Mouse (Mus musculus): ENCODE data around the gene Shkbp1.

Shkbp1 gene

DNA sequence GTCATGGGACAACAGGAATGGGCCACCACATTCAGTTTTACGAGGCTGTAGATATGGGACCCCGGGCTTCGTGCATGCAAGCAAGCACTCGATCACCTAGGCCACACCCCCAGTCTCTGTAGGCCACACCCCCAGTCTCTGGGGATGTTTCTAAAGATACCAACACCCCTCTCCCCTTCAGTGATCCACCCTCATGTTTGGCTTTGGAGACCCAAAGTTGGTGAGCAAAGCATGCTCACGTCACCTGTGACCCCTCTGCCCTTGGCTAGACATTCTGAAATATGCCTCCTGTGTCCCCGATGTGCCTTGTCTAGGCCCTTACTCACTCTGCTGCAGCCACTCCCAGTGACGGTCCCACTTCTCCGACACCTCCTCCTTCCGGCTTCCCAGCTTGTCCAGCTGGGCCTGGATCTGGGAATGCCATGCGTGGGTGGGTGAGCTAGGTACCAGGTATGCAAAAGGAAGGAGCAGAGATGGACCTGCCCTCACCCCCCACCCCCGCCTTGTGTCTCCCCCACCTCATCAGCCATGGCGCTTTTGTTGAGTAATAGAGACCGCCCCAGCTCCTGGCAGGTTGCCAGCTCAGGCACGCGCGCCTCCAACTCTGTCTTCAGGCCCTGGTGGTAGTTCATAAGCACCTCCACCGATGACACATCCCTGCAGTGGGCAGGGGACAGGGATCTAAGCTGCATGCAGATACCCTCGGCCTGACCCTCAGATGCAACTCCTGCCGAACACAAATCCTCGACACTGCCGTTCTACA is 10.4 kb upstream of the Shkbp1 start:
- no peak for DNase-seq (ENCODE audit: low spot score in 2 of 2)

DNA sequence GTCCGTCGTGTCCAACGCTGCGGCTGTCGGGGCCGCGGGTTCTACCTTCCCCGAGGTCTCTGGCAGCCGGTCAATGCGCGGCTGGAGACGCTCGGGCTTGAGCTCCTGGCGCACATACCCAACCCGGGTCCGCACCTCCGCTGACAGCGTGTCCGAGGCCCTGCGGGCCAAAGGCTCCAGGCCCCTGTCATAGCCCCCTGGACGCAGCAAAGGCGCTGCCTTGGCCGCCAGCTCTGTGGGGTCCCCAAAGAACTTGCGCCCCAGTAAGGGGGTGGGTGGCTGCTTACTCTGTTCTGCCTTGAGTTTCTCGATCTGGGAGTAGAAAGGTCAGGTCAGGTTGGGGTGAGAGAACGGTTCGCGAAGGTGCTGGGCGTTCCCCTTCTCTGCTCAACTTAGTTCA is 8.6 kb upstream of the Shkbp1 start:
- no peak for DNase-seq (ENCODE audit: low spot score in 2 of 2)

DNA sequence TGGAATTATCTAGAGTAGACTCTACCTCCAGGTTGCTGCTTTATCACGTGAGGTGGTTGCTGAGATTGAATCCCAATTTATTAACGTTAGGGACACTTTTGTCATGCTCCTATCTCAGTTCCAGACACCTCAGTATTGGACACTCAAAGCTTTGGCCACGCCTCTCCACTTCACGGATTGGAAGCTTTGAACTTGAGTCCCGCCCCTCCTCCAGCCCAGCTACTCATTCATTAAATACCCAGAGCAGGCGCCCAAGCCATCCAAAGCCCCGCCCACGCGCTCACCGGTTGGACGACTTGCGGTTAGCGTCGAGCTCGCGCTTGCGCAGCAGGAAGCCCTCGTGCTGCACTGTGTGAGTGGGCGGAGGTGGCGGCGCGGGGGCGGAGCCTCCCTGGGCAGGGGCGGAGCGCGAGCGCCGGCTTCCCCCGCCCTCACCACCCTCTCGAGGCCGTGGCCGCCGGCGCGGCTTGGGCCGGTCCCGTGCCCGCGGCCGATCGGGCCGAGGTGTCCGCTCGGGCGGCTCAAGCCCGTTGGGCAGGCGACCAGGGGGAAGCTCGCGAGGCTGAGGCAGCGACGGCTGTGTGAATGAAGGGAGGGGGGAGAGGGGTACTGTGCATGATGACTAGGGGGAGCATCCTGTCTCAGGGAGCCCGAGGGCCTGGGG is 5.6 kb upstream of the Shkbp1 start:
- DNase-seq (ENCODE audit: low spot score in 2 of 2): peak; percentile 98 to 99

DNA sequence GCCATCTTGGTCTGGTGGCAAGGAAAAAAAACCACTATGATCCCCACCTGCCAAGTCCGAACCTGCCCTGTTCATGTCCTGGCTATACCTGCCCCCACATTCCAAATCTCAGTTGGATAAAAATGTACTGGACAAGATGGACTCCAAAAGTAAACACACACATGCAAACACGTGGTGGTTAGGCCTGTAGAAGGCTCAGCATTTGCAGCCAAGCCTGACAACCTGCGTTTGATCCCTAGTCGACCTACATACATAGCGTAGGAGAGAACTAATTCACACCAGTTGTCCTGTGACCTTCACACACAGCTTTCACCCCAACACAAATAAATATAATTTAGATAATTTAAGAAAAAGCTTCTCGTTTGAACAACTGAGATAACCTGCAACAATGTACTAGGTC is 4.9 kb upstream of the Shkbp1 start:
- no peak for DNase-seq (ENCODE audit: low spot score in 2 of 2)

DNA sequence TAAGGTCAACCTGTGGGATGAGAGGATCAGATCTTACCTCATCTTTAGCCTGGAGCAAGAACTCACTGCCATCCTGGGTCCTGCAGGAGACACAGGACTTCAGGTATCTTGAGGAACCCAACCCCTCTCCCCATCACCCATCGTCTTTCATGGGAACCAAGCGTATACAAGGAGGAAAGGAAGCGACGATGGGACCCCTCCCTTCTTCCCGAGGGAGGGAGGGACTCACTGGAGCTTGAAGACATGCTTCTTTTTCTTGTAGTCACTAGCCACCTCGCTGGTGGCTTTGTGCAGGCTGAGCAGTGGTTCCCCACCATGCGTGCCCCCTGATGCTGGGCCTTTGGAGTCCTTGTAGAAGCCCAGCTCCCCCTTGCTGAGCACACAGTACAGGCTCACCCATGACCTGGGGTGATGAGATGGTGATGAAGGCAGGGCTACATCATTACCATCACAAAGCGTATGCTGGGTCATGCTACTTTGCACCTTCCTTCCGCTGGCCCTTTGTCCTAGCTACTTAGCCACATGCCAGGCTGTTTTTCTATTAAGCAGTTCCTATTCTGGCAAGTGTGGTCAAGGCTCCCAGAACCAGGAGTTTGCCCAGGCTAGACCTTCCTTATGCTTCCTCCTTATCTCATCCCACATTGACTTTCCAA is 4.0 kb upstream of the Shkbp1 start:
- no peak for DNase-seq (ENCODE audit: low spot score in 2 of 2)

DNA sequence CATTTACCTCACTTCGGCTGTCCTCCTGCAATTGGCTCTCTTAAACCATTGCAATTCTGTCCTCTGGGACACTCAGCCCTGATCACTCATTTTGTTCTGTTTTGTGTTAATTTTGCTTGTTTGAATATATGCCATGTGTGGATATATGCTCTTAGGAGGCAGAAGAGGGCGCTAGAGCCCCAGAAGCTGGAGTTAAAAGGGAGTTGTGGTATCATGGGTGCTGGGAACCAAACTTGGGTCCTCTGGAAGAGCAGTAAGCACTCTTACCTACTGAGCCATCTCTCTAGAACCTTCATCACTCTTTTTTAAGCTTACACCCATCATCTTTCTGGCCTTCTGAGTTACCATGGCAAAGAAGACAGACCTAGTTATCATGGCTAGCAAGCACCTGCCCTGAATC is 3.3 kb upstream of the Shkbp1 start:
- no peak for DNase-seq (ENCODE audit: low spot score in 2 of 2)

DNA sequence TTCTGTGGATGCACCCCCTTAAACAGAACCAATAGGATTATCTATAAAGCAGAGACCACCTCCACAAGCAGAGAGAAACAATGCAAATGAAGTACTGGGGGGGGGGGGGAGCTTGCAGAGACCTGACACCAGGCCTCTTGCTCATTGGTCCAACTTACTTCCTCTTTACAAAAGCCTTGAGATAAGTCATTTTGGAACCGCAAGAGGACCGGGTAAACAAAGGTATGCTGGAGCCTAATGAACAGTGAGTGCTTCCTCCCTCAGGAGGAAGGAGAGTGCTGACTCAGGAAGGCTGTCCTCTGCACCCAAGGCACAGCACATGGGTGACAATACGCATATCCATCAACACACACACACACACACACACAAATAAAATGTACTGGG is 1.8 kb upstream of the Shkbp1 start:
- no peak for DNase-seq (ENCODE audit: low spot score in 2 of 2)

DNA sequence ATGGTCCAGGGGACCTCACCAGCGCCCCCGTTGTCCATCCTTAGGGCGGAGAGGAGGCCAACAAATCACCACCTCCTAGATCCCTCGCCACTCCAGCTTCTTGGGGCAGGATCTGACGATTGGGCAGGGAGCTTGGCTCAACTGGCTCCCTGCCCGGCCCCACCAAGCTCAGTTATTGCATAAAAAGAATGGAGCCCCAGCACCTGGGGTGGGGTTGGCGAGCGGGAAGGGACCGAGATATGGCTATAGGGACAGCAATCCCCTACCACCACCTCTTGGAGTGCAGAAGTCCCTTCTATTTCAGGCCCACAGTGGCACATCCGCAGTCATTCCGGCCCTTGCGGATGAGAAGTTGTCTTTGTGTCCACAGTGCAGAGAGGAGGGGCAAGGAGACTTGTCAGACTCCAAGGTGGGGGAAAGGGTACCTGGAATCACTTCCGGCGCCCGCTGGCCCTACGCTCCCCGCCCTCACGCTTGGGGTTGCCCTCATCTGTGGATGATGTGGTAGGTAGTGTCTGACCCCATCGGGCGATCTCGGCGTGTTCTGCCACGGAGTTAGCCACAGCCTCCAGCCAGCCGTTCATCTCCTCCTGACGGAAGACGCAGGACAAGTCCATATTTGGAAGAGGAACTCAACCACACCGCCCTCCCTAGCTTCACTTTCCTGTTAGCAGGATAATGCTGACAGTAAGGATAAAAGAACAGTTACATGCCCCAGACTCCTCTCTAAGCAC is 1.2 kb upstream of the Shkbp1 start, which contains the start of gene Gm20479:
Gene Gm20479, minus strand, starts transcription at position 559 of the 734 bp plus-strand sequence.
- no peak for DNase-seq (ENCODE audit: low spot score in 2 of 2)

DNA sequence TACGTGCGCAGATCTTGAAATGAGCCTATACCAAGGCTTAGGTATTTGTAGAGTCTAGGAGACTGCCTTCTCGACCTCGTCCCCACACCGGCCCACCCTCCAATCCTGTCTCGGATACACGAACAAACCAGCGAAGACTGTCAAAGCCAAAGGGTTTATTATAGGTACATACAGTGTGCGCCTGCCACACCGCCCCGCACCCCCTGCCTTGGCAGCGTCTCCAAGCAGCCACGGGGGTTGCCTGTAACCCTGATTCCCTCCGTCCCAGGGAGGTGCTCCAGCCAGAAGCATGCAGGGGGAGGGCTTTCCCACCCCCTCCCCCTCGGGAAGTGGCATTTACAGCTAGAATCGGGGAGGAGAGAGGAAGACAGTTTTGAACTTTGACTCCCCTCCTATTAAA is 429 bp upstream of the Shkbp1 start:
- no peak for DNase-seq (ENCODE audit: low spot score in 2 of 2)

DNA sequence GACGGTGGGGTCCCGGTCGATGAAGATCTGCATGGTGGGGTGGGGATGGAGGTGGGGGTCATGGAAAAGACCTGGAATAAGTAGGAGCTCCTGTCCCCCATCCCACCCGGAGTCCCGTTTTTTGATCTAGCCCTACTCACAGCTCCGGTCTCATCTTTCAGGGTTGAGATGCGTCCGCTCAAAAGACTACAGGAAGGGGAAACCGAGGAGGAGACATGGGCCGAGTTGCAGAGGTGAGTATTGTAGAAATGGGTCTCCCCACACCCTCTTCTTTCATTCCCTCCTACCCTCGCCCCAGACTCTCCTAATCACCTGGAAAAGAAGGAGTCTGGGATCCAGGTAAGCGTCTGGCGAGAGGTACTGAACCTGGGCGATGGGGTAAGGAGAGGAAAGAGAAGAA is 558 bp downstream of the Shkbp1 start:
- no peak for DNase-seq (ENCODE audit: low spot score in 2 of 2)

DNA sequence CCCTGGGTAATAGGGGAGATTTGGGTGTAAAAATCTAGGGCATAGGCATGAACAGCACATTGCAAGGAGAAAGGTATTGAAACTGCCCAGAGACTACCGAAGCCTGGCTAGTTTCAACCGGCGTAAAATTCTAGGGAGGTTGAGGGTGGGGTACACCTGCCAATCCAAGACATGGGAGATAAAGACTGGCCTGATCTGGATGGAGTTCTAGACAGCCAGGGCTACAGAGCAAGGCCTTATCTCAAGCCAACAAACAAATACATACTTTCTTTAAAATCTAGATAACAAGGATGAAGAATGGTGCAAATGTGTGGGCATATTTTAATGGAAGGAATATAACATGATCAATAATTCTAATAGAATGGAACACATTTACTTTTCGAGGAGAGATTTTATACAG is 1.0 kb downstream of the Shkbp1 start:
- no peak for DNase-seq (ENCODE audit: low spot score in 2 of 2)

DNA sequence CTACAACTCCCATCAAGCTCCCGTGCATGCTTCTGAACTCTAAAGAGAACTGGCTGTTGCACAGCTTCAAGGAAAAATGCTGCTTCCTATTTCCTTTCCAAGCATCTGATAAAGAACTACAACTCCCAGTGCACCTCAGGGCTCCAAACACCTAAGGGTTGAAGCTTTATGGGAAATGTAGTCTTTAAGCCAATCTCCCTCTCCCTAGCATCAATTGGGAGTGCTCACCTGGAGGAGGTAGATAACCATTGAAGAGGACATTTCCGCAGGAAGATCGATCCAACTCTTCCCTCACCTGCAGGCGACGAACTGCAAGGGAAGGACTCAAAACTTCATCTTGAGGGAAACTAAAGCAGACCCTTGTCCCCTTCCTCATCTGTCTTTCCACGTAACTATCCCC is 1.7 kb downstream of the Shkbp1 start:
- DNase-seq (ENCODE audit: low spot score in 2 of 2): no peak

DNA sequence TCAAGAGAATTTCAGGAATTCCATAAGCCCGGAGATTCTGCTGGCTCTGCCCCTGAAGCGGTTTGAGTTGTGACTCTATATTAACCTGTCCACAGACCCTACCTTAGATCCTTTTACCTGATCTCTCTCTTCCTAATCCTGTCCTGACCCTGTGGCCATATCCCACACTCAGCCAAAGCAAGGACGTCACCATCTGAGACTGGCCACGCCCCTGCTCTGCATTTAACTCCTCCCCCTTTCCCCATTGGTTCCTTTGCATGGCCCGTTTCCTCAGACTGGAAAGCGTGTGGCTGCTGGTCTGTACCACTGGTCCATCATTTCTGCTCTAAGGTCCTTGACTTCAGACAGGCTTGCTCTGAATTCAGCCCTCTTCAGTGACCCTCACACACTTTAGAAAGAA is 10.4 kb downstream of the Shkbp1 start:
- no peak for DNase-seq (ENCODE audit: low spot score in 2 of 2)

DNA sequence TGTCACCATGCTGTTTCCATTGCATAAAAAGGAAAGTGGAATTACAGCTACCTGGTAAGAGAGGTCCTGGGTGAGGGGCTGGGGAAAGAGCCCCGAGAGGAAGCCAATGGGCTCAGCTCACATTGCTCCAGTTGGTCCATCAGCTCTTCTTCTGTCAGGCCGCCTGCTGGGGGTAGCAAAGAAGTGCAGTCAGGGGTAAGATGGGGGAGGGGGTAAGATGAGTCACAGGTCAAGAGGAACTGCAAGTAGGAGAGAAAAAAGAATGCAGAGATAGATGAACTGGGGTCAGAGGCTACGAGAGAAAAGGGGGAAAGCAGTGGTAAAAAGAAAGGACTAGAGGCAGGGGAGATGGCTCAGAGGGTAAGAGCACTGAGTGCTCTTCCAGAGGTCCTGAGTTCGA is 13.2 kb downstream of the Shkbp1 start:
- no peak for DNase-seq (ENCODE audit: low spot score in 2 of 2)

DNA sequence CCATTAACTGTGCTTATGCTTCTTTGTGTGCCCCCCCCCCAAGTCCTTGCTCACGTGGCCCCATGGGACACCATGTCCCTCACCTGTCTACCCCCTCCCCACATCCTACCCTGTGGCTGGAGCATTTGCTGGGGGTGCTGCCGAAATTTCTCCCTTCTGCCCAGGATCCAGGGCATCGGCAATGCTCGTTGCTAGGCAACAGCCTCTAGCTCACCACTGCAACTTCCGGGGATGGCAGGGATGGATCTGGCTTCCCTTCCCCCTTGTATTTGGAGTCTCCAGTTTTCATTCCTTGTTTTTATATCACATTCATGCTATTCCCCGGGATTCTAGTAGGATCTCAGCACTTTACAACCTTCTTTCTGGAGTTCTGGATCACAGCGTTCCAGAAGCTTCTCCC is 16.3 kb downstream of the Shkbp1 start:
- no peak for DNase-seq (ENCODE audit: low spot score in 2 of 2)

DNA sequence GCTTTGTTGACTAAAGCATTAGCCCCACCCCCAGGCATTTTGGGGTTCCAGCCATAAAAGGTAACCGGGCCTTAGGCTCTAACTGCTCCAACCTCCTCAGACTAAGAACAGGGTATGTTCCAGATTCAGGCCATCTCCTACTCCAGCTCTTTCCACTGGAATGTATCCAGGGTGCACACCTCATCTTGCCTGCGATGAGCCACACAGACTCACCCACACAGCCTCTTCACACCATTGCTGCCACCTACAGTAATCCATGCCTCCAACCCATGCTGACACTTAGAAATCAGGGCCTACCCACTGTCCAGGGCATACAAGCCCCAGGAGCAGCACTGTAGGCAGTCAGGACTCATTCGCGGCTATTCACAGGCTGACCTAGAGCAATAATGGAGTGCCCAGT is 16.7 kb downstream of the Shkbp1 start:
- no peak for DNase-seq (ENCODE audit: low spot score in 2 of 2)

DNA sequence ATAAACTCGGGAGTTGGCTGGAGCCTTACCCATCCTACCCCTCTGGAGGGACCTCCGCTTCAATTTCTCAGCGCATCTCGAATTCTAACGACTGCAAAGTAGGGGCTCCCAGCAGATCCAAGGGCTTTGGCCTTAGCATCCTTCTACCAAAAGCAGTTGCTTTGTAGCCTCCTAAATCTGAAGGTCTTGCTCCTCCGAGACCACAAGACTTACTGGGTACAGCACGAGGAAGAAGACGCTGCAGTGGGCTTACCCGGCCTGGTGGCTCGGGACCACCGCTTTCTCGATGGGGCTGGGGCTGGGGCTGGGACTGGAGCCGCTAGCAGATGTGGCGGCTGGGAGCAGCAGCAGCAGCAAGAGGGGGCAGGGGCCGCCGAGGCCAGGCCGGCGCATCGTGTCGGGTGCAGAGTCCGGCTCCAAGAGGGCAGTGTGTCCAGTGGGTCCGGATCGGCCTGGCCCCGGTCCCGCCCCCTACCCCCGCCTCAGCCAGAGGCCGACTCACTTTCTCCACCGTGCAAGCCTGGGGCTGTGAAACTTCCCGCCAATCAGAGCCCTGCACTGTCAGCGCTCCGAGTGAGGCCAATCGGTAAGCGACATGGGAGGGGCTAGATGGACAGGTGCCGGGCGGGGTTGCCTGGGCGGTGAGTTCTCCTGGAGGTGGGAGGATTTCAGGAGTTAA is 18.5 kb downstream of the Shkbp1 start, which contains the start of gene Ltbp4:
Gene Ltbp4, minus strand, starts transcription at position 518 of the 679 bp plus-strand sequence.
- DNase-seq (ENCODE audit: low spot score in 2 of 2): no peak

DNA sequence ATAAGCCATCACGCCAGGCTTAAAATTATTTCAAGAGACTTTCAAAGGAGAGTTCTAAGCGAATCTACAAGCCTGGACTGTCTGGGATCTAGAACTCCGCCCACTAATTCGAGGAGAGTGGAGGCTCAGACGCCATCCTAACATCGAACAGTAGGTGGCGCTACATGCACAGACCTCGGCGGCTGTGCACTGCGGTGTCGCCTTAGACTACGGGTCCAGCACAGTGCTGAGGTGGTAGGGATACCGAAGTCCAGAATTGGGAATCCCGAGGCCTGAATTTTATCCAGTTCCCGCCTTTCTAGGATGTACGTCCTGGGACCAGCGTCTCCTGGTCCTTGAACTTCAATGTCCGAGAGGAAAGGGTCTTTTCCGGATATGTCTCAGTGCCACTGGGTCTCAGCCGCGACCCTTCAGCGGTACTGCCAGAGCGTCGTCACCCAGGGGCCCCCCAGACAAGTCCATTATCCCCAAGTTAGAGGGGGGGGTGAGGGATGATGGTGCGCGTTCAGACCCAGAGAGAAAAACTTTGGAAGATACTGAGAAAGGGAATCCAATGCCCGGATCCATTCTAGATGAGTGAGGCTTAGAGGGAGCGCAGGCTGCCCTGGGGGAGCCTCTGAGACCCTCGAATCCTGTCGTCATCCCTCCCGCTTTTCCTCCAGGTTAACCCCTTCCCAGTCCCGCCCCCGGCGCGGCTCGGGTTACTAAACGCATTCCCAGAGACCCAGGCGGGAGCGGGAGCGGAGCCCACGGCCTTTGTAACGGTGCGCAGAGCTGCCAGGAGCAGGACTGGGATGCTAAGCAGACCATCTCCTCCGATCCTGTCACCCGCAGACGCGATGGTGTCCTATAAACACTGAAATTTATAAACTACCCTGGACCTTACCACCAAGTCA is 19.6 kb downstream of the Shkbp1 start:
- DNase-seq (ENCODE audit: low spot score in 2 of 2): peak; percentile 83 to 91

DNA sequence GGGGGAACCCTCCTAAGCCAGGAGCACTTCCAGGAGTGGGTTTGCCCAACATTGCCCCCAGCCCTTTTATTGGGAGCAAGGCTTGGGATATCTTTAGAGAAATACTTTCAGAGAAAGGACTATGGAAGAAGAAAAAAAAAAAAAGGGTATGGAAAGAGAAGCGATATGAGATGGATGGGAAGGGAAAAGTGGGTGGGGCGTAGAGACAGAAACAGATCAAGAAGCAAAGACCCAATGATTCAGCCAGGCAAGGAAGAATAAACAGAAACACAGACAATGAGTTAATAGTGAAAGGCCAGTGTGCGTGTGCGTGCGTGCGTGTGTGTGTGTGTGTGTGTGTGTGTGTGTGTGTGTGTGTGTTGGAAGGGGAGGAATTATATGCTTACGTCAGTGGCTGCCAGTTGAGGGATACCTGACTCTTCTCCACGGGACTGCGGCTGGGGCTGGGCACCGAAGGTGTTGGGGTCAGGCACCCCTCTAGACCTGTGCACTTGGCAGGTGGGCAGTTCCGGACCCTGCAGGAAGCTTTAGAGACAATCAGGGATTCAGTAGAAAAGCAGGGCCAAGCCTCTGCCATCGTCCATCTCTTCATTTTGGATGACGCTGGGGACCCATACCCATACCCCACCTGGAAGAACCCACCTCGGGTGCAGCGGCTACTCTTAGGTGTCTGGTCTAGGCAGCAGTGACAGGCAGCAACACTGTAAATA is 20.7 kb downstream of the Shkbp1 start:
- DNase-seq (ENCODE audit: low spot score in 2 of 2): no peak

DNA sequence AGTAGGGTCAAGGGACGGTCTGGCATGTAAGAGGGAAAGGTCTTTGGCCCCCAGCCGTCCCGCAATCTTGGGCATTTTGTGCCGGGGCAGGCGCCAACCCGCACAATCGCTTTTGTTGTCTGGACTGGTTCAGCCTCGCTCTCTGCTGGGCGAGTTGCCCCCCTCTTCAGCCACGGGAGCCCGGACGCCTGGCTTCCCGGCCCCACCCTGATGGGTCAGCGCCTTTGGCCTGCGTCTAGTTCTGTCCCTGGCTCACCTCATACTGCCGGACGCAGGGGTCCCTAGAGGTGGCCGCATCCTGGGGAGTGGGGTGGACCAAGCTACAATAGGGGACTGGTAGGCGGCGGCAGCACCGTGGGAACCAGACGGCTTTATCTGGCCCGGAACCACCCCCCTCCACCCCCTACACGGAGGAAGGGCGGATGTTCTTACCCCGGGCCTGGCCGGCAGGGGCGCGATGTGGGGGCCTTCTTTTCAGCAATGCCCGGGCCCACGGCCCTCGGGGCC is 21.4 kb downstream of the Shkbp1 start:
- DNase-seq (ENCODE audit: low spot score in 2 of 2): no peak
